Mouse (Mus musculus): ENCODE data around the gene Ppcs. TPM values are rescaled to one million over a fixed set of nuclear protein-coding genes. Genes with fewer than 3 reads are reported as not detected.

Gene Ppcs
- polyA plus RNA-seq, 1 experiment from 2014 or later = 30.8 TPM

DNA sequence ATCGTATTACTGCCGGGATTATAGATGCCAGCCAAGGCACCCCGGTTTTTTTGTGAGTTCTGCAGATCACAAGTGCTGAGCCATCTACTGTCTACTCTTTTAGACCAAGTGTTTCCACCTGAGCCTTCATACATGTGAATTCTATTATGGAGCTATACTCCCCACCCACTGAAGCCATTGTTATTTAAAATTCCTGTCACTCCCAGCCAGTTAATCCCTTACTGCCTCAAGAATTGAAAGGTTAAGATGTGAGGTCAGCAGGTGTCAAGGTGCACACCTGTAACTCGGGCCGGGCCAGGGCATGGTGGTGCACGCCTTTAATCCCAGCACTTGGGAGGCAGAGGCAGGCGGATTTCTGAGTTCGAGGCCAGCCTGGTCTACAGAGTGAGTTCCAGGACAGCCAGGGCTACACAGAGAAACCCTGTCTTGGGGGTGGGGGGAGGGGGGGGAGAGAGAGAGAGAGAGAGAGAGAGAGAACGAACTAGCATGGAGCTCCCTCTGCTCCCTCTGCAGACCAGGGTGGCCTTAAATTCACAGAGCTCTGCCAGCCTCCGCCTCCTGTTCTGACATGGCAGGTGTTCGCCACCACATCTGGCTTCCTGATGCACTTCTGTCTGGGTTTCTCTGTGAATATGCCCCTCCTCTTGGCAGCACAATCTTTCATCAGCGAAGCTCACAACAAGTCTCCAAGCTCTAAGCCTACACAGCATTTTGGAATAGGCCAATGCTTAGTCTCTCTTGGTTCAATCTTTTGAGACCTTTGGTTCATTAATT lies 10.2 kb downstream of the Ppcs start:
- DNase-seq (ENCODE audit: low spot score) = no peak
- H3K4me1 ChIP-seq (replicated peaks; ENCODE audit: control insufficient read depth, insufficient read depth, low read length) = 0 out of 2 replicates have a peak, but pooled peaks cover 3% of the 10 kb centered on the region
- WGBS = 79% methylated on average over 12 of the region's 12 CpGs

DNA sequence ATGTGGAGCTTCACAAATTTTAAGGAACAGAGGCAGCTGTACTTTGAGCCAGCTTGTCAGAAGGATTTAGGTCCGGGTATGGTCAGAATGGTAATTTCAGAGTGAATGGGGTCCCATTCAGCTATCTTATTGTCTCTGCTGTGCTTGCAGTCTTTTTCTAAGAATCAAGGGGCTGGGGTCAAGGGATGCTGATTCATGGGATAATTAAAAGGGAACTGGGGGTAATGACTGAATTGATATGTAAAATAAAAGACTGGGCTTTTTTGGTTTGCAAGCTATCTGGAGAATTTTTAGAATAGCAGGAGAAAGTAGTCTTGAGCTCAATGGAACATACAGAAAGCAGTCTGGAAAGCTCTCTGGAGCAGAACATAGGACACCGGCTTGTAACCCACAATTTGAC lies 18.8 kb downstream of the Ppcs start:
- Histone ChIP-seq H3K27me3 (replicated peaks; ENCODE audit: control insufficient read depth, insufficient read depth, low read length) (no peaks in the 10 kb centered on the region), H3K27ac (ENCODE audit: low read depth, low read length) (no peak overlapping the region), H3K4me2 (no peak overlapping the region), H3K36me3 (ENCODE audit: control insufficient read depth, insufficient read depth, low read length) (no peaks in the 10 kb centered on the region), H3K4me1 (replicated peaks; ENCODE audit: control insufficient read depth, insufficient read depth, low read length) (no peaks in the 10 kb centered on the region), H3K4me3 (ENCODE audit: low read depth, low read length) (no peak overlapping the region), H3K9me3 (ENCODE audit: control insufficient read depth, low read length) (peaks cover 2% of the 10 kb centered on the region; the same call in 1 of the 2 replicates), H3K9ac (ENCODE audit: low read depth, low read length) (no peak overlapping the region)
- ATAC-seq (replicated peaks; ENCODE audit: low FRiP score) (no peak), DNase-seq (ENCODE audit: low spot score) (no peak)
- WGBS = 93% methylated on average over 2 of the region's 2 CpGs

More for the DNA sequence above, 10.2 kb downstream of the Ppcs start:
- H3K9ac ChIP-seq (ENCODE audit: low read depth, low read length) = no peak overlapping the region
- H3K27ac ChIP-seq (ENCODE audit: low read depth, low read length) = no peak overlapping the region
- no peak overlapping the region for H3K4me3 ChIP-seq (ENCODE audit: low read depth, low read length)
- ATAC-seq (replicated peaks; ENCODE audit: low FRiP score) = no peak
- H3K36me3 ChIP-seq (ENCODE audit: control insufficient read depth, insufficient read depth, low read length) = no peaks in the 10 kb centered on the region
- no peaks in the 10 kb centered on the region; the same call in 1 of the 2 replicates for H3K9me3 ChIP-seq (ENCODE audit: control insufficient read depth, low read length)
- H3K27me3 ChIP-seq (replicated peaks; ENCODE audit: control insufficient read depth, insufficient read depth, low read length) = no peaks in the 10 kb centered on the region
- H3K4me2 ChIP-seq = no peak overlapping the region

DNA sequence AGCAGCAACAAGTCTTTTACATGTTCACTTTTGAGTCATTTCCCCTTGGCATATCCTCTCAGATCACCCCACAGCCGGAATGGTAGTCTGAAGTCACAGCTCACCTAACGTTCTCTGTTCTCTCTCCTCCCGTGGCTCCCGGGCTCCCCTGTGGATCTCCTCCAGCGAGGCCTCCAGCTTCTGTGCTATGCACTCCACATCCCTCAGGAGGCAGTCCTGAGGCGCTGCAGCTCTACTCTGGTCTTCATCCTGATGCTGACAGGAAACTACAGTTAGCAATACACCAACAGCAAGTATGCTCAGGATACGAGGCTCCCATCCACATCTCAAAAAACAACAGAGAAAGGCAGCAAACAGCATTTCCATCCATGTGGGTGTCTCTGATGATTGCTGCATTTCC lies 21.3 kb downstream of the Ppcs start:
- no peak overlapping the region for H3K4me2 ChIP-seq
- H3K4me1 ChIP-seq (replicated peaks; ENCODE audit: control insufficient read depth, insufficient read depth, low read length) = no peaks in the 10 kb centered on the region
- H3K27ac ChIP-seq (ENCODE audit: low read depth, low read length) = no peak overlapping the region
- DNase-seq (ENCODE audit: low spot score) (no peak), ATAC-seq (replicated peaks; ENCODE audit: low FRiP score) (no peak)
- no peak overlapping the region for H3K4me3 ChIP-seq (ENCODE audit: low read depth, low read length)
- WGBS = 61% methylated on average over 7 of the region's 7 CpGs
- H3K9ac ChIP-seq (ENCODE audit: low read depth, low read length) = no peak overlapping the region
- peaks cover 2% of the 10 kb centered on the region; the same call in 1 of the 2 replicates for H3K9me3 ChIP-seq (ENCODE audit: control insufficient read depth, low read length)
- no peaks in the 10 kb centered on the region for H3K27me3 ChIP-seq (replicated peaks; ENCODE audit: control insufficient read depth, insufficient read depth, low read length)
- H3K36me3 ChIP-seq (ENCODE audit: control insufficient read depth, insufficient read depth, low read length) = no peaks in the 10 kb centered on the region

DNA sequence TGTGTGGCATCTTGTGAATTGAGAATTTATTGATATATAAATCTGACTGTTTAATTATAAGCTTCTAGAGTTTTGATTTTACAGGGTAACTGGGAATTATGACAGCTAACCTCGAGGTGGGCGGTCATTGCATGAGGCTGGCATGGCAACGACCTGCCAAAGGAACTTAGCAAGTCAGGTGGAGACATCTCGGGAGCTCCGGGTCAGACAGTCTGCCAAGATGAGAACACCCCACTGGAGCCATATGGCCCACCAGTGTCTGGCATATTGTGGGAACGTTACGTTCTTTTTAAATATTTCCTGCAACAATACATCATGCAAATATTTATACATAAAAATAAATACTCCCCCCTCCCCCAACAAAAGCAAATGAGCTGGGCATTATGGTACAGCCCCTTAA lies 23.5 kb downstream of the Ppcs start:
- 83% methylated on average over 7 of the region's 7 CpGs for WGBS
- Histone ChIP-seq H3K27me3 (replicated peaks; ENCODE audit: control insufficient read depth, insufficient read depth, low read length) (no peaks in the 10 kb centered on the region), H3K36me3 (ENCODE audit: control insufficient read depth, insufficient read depth, low read length) (no peaks in the 10 kb centered on the region), H3K9ac (ENCODE audit: low read depth, low read length) (no peak overlapping the region), H3K4me1 (replicated peaks; ENCODE audit: control insufficient read depth, insufficient read depth, low read length) (no peaks in the 10 kb centered on the region), H3K4me2 (no peak overlapping the region), H3K4me3 (ENCODE audit: low read depth, low read length) (no peak overlapping the region), H3K27ac (ENCODE audit: low read depth, low read length) (no peak overlapping the region), H3K9me3 (ENCODE audit: control insufficient read depth, low read length) (peaks cover 2% of the 10 kb centered on the region; the same call in 1 of the 2 replicates)
- ATAC-seq (replicated peaks; ENCODE audit: low FRiP score) (no peak), DNase-seq (ENCODE audit: low spot score) (no peak)

DNA sequence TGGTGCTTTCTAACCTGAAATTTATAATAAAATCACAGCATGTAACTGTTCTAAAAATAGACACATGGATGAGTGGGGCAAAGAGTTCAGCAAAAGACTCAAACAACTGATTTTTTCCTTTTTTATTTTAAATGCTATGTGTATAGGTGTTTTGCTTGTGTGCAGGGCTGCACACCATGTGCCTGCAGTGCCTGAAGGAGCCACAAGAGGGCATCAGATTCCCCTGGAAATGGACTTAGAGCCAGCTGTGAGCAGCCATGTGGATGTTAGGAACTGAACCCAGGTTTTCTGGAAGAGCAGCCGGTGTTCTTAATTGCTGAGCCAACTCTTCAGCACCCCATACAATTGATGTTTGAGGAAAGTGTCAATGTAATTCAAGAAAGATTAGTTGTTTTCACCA lies 31.9 kb downstream of the Ppcs start:
- DNase-seq (ENCODE audit: low spot score) = no peak
- Histone ChIP-seq H3K36me3 (ENCODE audit: control insufficient read depth, insufficient read depth, low read length) (no peaks in the 10 kb centered on the region), H3K4me1 (replicated peaks; ENCODE audit: control insufficient read depth, insufficient read depth, low read length) (no peaks in the 10 kb centered on the region), H3K27ac (ENCODE audit: low read depth, low read length) (no peak overlapping the region), H3K4me2 (no peak overlapping the region), H3K9ac (ENCODE audit: low read depth, low read length) (no peak overlapping the region), H3K4me3 (ENCODE audit: low read depth, low read length) (no peak overlapping the region), H3K27me3 (replicated peaks; ENCODE audit: control insufficient read depth, insufficient read depth, low read length) (no peaks in the 10 kb centered on the region), H3K9me3 (ENCODE audit: control insufficient read depth, low read length) (no peaks in the 10 kb centered on the region)
- no peak for ATAC-seq (replicated peaks; ENCODE audit: low FRiP score)
- WGBS = 81% methylated on average over 1 of the region's 1 CpGs

DNA sequence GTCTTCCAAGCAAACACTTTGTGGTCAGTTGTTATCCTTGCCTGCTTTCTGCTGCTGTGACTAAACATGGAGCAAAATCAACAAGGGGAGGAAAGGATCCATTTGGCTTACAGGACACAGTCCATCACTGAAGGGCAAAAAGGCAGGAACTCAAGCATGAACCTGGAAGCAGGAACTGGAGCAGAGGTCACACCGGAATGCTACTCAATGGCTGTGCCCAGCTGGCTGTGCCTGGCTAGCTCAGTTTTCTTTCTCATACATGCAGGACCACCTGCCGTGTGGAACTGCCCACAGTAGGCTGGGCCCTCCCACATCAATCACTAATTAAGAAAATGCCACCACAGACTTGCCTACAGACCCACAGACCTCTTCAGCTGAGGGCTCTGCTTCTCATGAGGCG lies 33.0 kb downstream of the Ppcs start:
- 66% methylated on average over 3 of the region's 3 CpGs for WGBS
- H3K27ac ChIP-seq (ENCODE audit: low read depth, low read length) = no peak overlapping the region
- DNase-seq (ENCODE audit: low spot score) = no peak
- H3K27me3 ChIP-seq (replicated peaks; ENCODE audit: control insufficient read depth, insufficient read depth, low read length) = no peaks in the 10 kb centered on the region
- no peak overlapping the region for H3K9ac ChIP-seq (ENCODE audit: low read depth, low read length)
- H3K9me3 ChIP-seq (ENCODE audit: control insufficient read depth, low read length) = no peaks in the 10 kb centered on the region
- H3K4me2 ChIP-seq = no peak overlapping the region
- H3K4me1 ChIP-seq (replicated peaks; ENCODE audit: control insufficient read depth, insufficient read depth, low read length) = no peaks in the 10 kb centered on the region
- ATAC-seq (replicated peaks; ENCODE audit: low FRiP score) = no peak
- no peak overlapping the region for H3K4me3 ChIP-seq (ENCODE audit: low read depth, low read length)
- H3K36me3 ChIP-seq (ENCODE audit: control insufficient read depth, insufficient read depth, low read length) = no peaks in the 10 kb centered on the region

DNA sequence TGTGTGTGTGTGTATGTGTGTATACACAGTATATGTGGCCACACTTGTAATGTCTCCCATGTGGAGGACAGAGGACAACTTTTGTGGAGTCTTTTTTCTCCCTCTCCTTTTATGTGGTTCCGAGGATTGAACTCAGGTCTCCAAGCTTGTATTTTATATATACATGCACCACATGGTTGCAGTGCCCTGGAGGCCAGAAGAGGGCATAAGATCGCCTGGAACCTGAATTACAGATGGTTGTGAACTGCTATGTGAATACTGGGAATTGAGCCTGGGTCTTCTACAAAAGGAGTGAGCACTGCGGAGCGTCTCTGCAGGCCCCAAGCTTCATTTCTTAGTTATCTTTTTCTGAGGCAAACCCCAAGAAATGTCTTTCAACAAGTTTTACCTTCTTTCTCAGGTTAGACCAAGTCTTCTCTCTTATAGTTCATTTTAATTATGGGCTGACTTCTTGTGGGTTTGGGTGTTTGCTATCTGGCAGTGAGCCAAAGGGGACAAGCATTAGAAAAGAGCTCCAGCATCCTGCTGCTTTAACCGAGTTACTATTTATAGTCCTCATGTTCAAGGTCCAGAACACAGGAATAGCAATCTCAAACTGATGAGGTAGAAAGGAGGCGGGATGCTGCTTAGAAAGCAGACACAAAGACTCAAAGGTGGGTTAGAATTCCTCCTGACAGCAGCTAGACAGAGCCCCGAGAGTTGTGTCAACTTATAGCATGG lies 40.6 kb downstream of the Ppcs start:
- ATAC-seq (replicated peaks; ENCODE audit: low FRiP score) (no peak), DNase-seq (ENCODE audit: low spot score) (no peak)
- Histone ChIP-seq H3K9ac (ENCODE audit: low read depth, low read length) (no peak overlapping the region), H3K27ac (ENCODE audit: low read depth, low read length) (no peak overlapping the region), H3K36me3 (ENCODE audit: control insufficient read depth, insufficient read depth, low read length) (no peaks in the 10 kb centered on the region), H3K9me3 (ENCODE audit: control insufficient read depth, low read length) (no peaks in the 10 kb centered on the region), H3K4me1 (replicated peaks; ENCODE audit: control insufficient read depth, insufficient read depth, low read length) (no peaks in the 10 kb centered on the region), H3K4me2 (no peak overlapping the region), H3K4me3 (ENCODE audit: low read depth, low read length) (no peak overlapping the region), H3K27me3 (replicated peaks; ENCODE audit: control insufficient read depth, insufficient read depth, low read length) (no peaks in the 10 kb centered on the region)
- 73% methylated on average over 7 of the region's 7 CpGs for WGBS

DNA sequence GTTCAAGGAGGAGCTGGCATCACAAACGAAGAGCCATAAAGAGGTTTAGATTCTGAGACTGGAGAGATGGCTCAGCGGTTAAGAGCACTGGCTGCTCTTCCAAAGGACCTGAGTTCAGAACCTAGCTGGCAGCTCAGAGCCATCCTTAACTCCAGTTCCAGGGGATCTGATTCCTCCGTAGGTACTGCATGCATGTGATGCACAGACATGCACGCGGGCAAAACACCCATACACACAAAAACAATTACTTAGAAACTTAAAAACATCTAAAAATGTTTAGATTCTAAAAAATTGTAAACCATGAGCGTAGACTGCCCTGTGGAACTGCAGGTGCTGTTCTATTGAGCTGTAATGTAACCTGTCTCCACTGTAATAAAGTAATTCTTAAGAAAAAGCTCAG lies 52.8 kb downstream of the Ppcs start:
- no peaks in the 10 kb centered on the region for H3K27me3 ChIP-seq (replicated peaks; ENCODE audit: control insufficient read depth, insufficient read depth, low read length)
- H3K4me2 ChIP-seq = no peak overlapping the region
- WGBS = 79% methylated on average over 6 of the region's 6 CpGs
- DNase-seq (ENCODE audit: low spot score) (no peak), ATAC-seq (replicated peaks; ENCODE audit: low FRiP score) (no peak)
- H3K4me1 ChIP-seq (replicated peaks; ENCODE audit: control insufficient read depth, insufficient read depth, low read length) = no peaks in the 10 kb centered on the region
- H3K36me3 ChIP-seq (ENCODE audit: control insufficient read depth, insufficient read depth, low read length) = no peaks in the 10 kb centered on the region
- H3K9me3 ChIP-seq (ENCODE audit: control insufficient read depth, low read length) = no peaks in the 10 kb centered on the region
- no peak overlapping the region for H3K9ac ChIP-seq (ENCODE audit: low read depth, low read length)
- H3K27ac ChIP-seq (ENCODE audit: low read depth, low read length) = no peak overlapping the region
- H3K4me3 ChIP-seq (ENCODE audit: low read depth, low read length) = no peak overlapping the region

All from liver, embryonic 11.5 days (tissue).